Mouse (Mus musculus) olfactory bulb, adult 2 months (tissue): Measurements from ENCODE around the gene Tut1. TPM values are rescaled to one million over a fixed set of nuclear protein-coding genes. Genes with fewer than 3 reads are reported as not detected.

Experiments used
- H3K27ac ChIP-seq: fragments of 200-500 bp; 2 replicates; pipeline ENCODE4 v1.5.1; 2012; ENCODE audit warnings: low read depth, low read length; ENCODE audit not compliant: insufficient read depth
- H3K4me1 ChIP-seq: fragments of 200-500 bp; 2 replicates; pipeline ENCODE4 v1.6.1; 2012; ENCODE audit warnings: low read length; ENCODE audit not compliant: control insufficient read depth, insufficient read depth
- H3K4me3 ChIP-seq: fragments of 200-500 bp; 2 replicates; pipeline ENCODE4 v1.5.1; 2012; ENCODE audit warnings: mild to moderate bottlenecking, low read depth, low read length, moderate library complexity; ENCODE audit not compliant: insufficient read depth
- CTCF ChIP-seq: fragments of 200-500 bp; IDR thresholded peaks from 2 replicates; pipeline ENCODE4 v1.5.1; 2012; ENCODE audit warnings: low read depth, mild to moderate bottlenecking, low read length, moderate library complexity; ENCODE audit not compliant: insufficient read depth
- POLR2A ChIP-seq: fragments of 200-500 bp; IDR thresholded peaks from 2 replicates; pipeline ENCODE4 v1.6.1; 2012; ENCODE audit warnings: mild to moderate bottlenecking, low read depth, low read length, moderate library complexity; ENCODE audit not compliant: insufficient read depth
- WGBS: fragments of 180-500 bp; shearing (Covaris S2); methylation state at CpG from one replicate; pipeline ENCODE4 v1.1.7; 2018; 5-methylcytosine and 5-hydroxymethylcytosine counted together
- polyA plus RNA-seq: library from polyadenylated mRNA; stranded (reverse); fragments of >200 nt; gene quantifications from 2 replicates; pipeline ENCODE4 v1.2.4, GENCODE M21; 2012; ENCODE audit warnings: low replicate concordance; ENCODE audit not compliant: missing spikeins, insufficient read depth, insufficient read length

The Tut1 gene
- polyA plus RNA-seq: not detected in 2 replicates

DNA sequence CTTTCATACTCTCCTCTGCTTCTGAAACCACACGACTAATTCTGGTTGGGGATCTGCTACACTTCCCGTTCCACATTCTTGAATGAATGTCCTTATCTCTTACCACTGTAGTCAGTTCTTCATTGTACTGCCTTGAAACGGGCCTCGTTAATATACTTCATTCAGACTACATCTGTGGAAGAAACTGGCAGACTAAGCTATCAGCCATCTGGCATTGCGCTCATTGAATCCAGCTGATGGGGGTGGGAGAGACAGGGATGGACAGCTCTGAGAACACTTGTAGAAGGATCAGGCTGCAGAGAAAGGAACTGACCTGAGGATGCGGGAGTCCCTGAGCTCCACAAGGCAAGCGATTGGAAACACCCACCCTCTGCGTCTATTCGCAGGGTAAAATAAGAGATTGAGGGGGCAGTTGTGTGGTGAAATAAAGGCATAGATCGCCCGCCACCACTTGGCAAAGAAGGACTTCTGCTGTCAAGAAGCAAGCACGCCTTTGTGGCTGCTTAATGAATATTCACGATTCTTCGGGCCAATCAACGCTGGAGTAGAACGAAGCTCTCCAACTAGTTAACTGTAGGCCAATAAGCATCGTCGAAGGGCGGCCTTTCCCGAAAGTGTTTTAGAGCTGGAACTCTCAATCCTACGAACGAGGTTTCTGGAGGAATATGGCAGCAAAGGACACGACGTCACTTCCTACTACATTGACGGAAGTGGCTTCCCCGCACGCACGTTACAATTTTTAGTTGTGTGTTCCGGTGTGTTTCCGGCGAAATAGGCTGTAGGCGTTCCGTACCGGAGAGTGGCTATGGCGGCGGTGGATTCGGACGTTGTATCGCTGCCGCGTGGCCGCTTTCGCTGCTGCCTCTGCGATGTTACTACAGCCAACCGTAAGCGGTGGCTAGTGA, at the start of gene Tut1:
Tut1 (plus strand) TSS at position 713 of the 905 bp plus-strand sequence.
- no peaks in the 10 kb centered on the region for H3K4me1 ChIP-seq
- WGBS: under 1% methylated on average over 46 of the region's 46 CpGs
- peak within 1 kb of the TSS; percentile 72 for H3K4me3 ChIP-seq
- H3K27ac ChIP-seq: peak within 1 kb of the TSS; percentile 49
- no peak for TF ChIP-seq POLR2A
- no peak for TF ChIP-seq CTCF

DNA sequence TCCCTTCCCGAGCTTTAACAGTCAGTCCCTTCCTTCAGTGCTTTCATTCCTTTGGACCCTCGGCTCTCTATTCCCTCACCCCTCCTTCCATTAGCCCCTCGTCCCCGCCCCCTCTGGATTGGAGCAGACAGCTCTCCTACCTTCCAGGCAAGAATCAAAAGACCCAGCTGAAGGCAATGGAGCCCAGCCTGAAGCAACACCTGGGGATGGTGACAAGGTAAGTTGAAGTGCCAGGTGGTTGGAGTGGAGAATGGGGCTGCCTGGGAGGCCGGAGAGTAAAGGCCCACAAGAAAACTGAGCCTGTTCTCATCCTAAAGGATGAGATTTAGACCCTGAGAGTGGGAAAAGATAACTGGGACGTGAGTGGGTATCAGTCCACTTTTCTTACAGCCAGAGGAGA, 45.1 kb upstream of the Tut1 start:
- Histone ChIP-seq H3K4me1 (no peaks in the 10 kb centered on the region), H3K27ac (no peak overlapping the region), H3K4me3 (no peak overlapping the region)
- TF ChIP-seq POLR2A (no peak), CTCF (no peak)
- WGBS: 89% methylated on average over 6 of the region's 6 CpGs

DNA sequence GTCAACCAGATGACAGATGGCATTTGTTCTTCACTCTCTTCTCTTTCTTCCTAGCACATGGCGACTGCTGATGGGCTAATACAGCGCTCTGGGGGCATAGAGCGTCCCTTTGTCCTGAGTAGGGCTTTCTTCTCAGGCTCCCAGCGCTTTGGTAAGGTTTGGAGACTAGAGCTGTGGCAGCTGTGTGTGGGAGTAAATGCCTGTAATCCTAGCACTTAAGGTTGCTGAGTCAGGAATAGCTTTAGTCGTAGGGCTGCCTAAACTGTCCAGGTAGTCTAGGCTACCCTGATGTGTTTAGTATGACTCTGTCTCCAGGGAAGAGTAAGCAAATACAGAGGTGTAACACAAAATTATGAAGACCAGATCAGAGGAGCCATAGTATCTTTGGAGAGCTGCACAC, 41.8 kb upstream of the Tut1 start:
- WGBS: 57% methylated on average over 5 of the region's 5 CpGs
- no peak for TF ChIP-seq CTCF
- no peak for TF ChIP-seq POLR2A

DNA sequence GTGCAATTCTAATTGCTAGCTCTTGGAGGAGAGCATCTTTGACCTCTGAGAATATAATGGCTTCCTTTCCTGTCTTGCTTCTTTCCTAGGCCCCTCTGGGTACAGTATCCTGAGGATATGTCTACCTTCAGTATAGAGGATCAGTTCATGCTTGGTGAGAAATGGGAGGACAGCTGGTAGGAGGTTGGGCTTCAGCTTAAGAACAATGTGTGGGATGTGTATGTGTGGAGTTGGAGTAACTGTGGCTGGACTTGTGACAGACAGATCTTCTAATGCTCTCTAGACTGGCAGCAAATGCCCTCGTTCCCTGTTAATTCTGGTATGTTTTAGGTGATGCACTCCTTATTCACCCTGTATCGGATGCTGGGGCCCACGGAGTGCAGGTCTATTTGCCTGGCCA, 39.4 kb upstream of the Tut1 start:
- Histone ChIP-seq H3K27ac (no peak overlapping the region), H3K4me1 (no peaks in the 10 kb centered on the region), H3K4me3 (no peak overlapping the region)
- TF ChIP-seq POLR2A (no peak), CTCF (no peak)
- WGBS: 96% methylated on average over 3 of the region's 3 CpGs

More for the DNA sequence above, 41.8 kb upstream of the Tut1 start:
- H3K27ac ChIP-seq: no peak overlapping the region
- H3K4me3 ChIP-seq: no peak overlapping the region
- H3K4me1 ChIP-seq: no peaks in the 10 kb centered on the region

DNA sequence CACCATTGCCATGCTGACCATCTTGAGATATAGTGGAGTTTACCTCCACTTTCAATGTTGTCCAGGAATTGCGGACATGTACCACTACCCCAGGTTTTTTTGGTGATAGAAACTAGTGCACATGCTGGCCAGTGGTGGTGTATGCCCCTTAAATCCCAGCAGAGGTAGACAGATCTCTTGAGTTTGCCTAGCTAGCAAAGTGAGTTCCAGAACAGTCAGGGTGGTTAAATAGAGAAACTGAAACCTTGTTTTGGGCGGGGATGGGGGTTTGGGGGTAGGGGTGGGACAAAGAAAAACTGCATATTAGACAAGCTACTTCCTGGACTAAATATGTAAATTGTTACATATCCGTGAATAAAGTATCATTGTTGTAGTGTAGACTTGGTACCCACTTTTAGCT, 34.6 kb upstream of the Tut1 start:
- Histone ChIP-seq H3K27ac (no peak overlapping the region), H3K4me3 (no peak overlapping the region), H3K4me1 (peaks cover 2% of the 10 kb centered on the region)
- WGBS: 94% methylated on average over 3 of the region's 3 CpGs
- TF ChIP-seq CTCF (no peak), POLR2A (no peak)

DNA sequence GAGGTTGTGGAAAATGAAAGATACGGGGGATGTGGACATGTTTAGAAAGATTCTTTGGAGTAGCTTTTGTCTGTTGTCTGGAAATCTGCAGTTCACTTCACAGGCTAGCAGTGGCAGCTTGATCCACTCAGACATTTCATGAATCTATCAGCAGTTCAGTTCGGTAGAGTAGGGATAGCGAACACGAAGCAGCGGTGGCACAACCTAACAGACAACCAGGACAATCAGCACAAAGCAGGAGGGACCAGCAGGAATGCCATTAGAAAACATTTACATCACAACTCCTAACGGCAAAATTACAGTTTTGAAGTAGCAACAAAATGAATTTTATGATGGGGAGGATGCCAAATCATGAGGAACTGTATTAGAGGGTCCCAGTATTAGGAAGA, 34.0 kb upstream of the Tut1 start:
- Histone ChIP-seq H3K4me1 (peaks cover 2% of the 10 kb centered on the region), H3K27ac (peak overlapping the region; percentile 85), H3K4me3 (no peak overlapping the region)
- WGBS: 59% methylated on average over 6 of the region's 6 CpGs
- TF ChIP-seq POLR2A (no peak), CTCF (no peak)

DNA sequence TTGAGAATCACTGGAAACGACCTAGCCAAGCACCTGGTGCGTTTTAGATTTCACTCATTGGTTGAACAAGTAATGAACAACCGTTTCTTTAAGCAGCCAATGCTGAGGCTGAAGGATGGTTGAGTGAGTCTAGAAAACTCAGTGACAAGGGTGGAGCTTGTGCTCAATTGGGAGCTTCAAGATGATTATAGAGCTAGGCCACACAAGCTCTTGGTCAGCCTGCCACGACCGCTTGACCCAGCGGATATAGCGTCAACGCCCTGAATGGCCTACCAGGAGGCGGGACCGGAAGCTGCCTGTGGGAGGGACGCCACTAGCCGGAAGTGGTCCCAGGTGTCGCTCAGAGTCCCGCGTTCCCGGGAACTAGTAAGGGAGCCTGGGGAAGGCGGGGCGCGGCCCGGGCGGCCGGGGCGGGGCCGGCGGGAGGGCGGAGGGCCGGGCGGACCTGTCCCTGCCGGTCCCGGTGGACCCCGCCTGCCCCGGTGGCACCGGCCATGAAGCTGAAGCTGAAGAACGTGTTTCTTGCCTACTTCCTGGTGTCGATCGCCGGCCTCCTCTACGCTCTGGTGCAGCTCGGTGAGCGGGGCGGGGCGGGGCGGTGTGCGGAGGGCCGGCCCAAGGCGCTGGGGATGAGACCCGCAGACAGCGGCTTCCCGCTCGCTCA, 33.4 kb upstream of the Tut1 start, which contains the start of gene B3gat3:
B3gat3 (plus strand) TSS at position 302 of the 664 bp plus-strand sequence.
- Histone ChIP-seq H3K27ac (peak within 1 kb of the TSS; percentile 85), H3K4me3 (peak within 1 kb of the TSS; percentile 99), H3K4me1 (peaks cover 2% of the 10 kb centered on the region)
- 1% methylated on average over 50 of the region's 50 CpGs for WGBS
- TF ChIP-seq CTCF: no peak
- peak; percentile 70 for TF ChIP-seq POLR2A

DNA sequence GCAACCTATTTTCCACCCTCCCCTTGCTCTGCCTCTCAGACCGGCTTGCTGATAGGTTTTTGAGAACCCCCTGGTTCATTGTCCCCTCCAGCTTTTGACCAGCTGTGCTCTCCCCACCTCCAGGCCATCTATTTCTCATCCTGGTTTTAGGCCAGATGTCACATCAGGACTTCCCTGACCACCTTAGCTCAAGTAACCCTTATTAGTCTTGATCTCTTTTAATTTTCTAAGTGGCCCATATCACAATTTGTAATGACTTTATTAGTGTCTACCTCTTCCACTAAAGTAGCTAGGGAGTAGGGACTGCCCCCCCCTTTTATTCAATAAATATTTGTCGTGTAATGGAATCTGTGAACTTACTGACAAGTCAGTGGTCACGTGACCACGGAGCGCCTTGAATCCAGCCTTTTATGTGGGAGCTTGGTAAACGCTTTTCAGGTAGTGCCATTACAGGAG, 32.8 kb upstream of the Tut1 start:
- Histone ChIP-seq H3K27ac (0 out of 2 replicates have a peak overlapping the region, but pooled peaks have one; percentile 34), H3K4me1 (peaks cover 2% of the 10 kb centered on the region), H3K4me3 (peak overlapping the region; percentile 99)
- no peak for TF ChIP-seq CTCF
- TF ChIP-seq POLR2A: no peak
- WGBS: under 1% methylated on average over 6 of the region's 6 CpGs

DNA sequence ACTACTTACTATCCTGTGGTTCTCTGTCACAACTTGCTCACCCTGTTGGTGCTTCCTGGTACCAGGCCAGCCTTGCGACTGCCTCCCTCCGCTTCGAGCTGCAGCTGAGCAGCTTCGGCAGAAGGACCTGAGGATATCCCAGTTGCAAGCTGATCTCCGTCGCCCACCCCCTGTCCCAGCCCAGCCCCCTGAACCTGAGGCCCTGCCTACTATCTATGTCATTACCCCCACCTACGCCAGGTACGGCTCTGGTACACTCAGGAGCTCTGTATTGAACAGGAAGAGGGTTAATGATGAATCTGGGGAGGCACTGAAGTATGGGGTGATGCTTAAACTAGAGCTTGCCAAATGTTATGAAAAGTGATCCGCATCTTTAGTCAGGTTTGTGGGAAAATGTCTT, 31.9 kb upstream of the Tut1 start:
- WGBS: 77% methylated on average over 9 of the region's 9 CpGs

DNA sequence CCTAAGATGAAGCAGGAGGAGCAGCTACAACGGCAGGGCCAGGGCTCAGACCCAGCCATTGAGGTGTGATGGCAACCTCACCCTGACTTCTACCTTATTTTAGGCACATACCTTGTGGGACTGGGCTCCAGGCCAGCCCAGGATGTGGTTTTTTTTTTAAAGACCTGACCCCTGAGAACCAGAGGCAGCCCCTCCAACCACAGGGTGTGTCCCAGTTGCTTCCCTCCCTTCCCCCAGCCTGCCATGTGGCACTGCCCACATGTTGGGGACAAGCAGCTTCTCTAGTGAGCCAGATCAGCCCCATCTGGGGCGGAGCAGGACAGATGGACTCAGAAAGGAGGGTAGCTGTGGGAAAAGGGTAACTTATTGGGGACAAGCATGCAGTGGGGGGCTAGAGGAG, 26.9 kb upstream of the Tut1 start:
- Histone ChIP-seq H3K4me3 (no peak overlapping the region), H3K4me1 (peaks cover 6% of the 10 kb centered on the region), H3K27ac (no peak overlapping the region)
- TF ChIP-seq CTCF (no peak), POLR2A (no peak)
- WGBS: 77% methylated on average over 2 of the region's 2 CpGs

More for the DNA sequence above, 31.9 kb upstream of the Tut1 start:
- no peak overlapping the region for H3K27ac ChIP-seq
- H3K4me3 ChIP-seq: no peak overlapping the region
- no peak for TF ChIP-seq CTCF
- no peak for TF ChIP-seq POLR2A
- peaks cover 2% of the 10 kb centered on the region for H3K4me1 ChIP-seq
